Mouse (Mus musculus): Measurements from ENCODE around the gene Nsf. TPM values are rescaled to one million over a fixed set of nuclear protein-coding genes. Genes with fewer than 3 reads are reported as not detected.

Nsf gene
- polyA plus RNA-seq, 1 experiment: 17.1 TPM

GRCm38 (mm10) chr11:103810631-103811030 lies 143.2 kb downstream of the Nsf start:
- Histone ChIP-seq H3K4me3 (ENCODE audit: insufficient read depth, low read depth, low read length) (0 out of 2 replicates have a peak overlapping the region, but pooled peaks have one; percentile 43), H3K27ac (replicated peaks; ENCODE audit: low read depth, low read length) (no peak overlapping the region), H3K4me1 (ENCODE audit: control insufficient read depth, insufficient read depth, insufficient read length, low read length) (no peaks in the 10 kb centered on the region)

DNA sequence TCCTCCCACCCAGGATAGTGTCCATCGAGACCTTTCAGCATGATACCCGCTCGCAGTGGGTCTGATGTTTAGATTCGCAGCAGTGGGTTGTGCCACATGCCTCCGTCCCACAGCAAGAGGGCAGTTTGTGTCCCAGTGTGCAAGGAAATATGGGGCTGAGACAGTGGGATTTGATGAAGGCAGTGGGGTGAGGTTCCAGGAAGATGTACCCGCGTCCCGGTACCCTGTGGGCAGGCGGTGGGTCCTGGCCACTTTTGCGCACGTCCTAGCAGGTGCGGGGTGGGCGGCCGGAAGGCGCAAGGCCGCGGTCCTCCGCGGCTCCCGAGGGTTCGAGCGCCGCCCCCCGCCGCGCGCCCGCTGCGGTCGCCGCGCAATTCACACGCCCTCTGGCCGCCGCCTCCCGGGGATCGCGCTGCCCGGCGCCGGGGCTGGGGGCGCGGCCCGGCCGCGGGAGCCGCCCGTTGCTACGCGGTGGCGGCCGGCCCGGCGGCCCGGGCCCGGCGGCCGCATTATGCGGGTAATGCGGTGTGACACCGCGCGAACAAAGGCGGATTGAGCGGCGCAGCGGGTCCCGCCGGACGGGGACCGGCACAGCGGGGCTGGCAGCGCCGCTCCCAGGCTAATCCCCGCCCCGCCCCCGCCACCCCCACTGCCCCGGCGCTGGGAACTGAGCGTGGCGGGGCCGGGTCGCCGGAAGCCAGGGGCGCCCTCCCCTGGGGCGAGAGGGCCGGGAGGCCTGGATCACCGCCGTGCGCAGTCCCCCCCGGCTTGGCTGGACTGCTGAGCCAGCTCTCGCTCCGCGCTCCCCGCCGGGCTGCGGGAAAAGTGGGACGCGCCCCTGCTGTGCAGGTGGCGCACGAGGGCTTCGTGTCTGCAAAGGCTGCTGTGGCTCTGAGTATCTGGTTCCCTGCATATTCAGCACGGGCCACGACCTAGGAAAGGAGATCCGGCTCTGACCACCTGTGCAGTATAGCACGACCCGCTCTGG lies 144.0 kb downstream of the Nsf start:
- Histone ChIP-seq H3K4me1 (ENCODE audit: control insufficient read depth, insufficient read depth, insufficient read length, low read length) (no peaks in the 10 kb centered on the region), H3K4me3 (ENCODE audit: insufficient read depth, low read depth, low read length) (peak overlapping the region; percentile 43), H3K27ac (replicated peaks; ENCODE audit: low read depth, low read length) (no peak overlapping the region)

- H3K27ac ChIP-seq (replicated peaks; ENCODE audit: low read depth, low read length): no peak overlapping the region
- no peaks in the 10 kb centered on the region for H3K4me1 ChIP-seq (ENCODE audit: control insufficient read depth, insufficient read depth, insufficient read length, low read length)
- H3K4me3 ChIP-seq (ENCODE audit: insufficient read depth, low read depth, low read length): peak overlapping the region; percentile 43; the same call in 1 of the 2 replicates
Observed at GRCm38 (mm10) chr11:103808771-103809610, 144.9 kb downstream of the Nsf start.

- Histone ChIP-seq H3K4me3 (ENCODE audit: insufficient read depth, low read depth, low read length) (no peak overlapping the region), H3K27ac (replicated peaks; ENCODE audit: low read depth, low read length) (no peak overlapping the region), H3K4me1 (ENCODE audit: control insufficient read depth, insufficient read depth, insufficient read length, low read length) (no peaks in the 10 kb centered on the region)
Observed at GRCm38 (mm10) chr11:103807966-103808365, 145.9 kb downstream of the Nsf start.

- H3K4me3 ChIP-seq (ENCODE audit: insufficient read depth, low read depth, low read length): no peak overlapping the region
Observed at GRCm38 (mm10) chr11:103804804-103805203, 149.1 kb downstream of the Nsf start.

DNA sequence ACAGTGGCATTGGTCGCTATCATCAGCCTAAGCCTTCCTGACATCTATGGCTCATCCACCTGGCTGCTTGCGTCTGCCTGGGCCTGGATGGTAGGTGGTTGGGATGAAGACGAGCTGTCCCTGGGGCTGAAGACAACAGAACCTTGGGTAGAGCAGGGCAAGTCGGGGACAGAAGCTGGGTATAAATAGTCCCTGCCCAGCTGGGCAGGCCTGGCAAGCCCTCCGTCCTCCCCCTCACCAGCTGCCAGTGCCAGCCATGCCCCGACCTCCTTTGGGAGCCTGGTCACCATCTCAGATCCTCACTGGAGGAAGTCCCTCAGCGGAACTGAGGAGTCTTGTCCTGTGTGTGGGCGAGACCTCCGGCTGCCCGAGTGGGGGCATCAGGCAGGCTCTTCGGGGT lies 149.7 kb downstream of the Nsf start:
- Histone ChIP-seq H3K27ac (replicated peaks; ENCODE audit: low read depth, low read length) (no peak overlapping the region), H3K4me3 (ENCODE audit: insufficient read depth, low read depth, low read length) (no peak overlapping the region), H3K4me1 (ENCODE audit: control insufficient read depth, insufficient read depth, insufficient read length, low read length) (no peaks in the 10 kb centered on the region)

More at GRCm38 (mm10) chr11:103804804-103805203, 149.1 kb downstream of the Nsf start:
- no peak overlapping the region for H3K27ac ChIP-seq (replicated peaks; ENCODE audit: low read depth, low read length)
- no peaks in the 10 kb centered on the region for H3K4me1 ChIP-seq (ENCODE audit: control insufficient read depth, insufficient read depth, insufficient read length, low read length)

DNA sequence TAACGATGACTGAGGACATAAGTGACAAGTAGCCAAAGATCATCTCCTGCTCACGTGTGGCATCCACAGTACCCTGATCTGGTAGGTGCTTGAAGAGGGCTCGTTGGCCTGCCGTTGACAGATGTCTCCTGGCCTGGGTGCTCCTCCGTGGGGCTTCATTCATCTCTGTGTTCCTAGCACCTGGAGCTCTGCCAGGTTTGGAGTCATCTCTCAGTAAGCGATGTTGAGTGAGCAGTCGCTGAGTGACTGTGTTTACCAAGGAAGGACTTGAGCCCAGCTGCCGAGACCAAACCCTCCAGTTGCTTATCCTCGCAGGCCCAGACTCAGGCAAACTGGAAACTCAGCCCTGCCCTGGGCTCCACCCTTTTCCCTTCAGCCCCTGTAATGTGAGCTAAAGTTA lies 152.7 kb downstream of the Nsf start:
- no peak overlapping the region for H3K27ac ChIP-seq (replicated peaks; ENCODE audit: low read depth, low read length)
- H3K4me3 ChIP-seq (ENCODE audit: insufficient read depth, low read depth, low read length): no peak overlapping the region
- no peaks in the 10 kb centered on the region for H3K4me1 ChIP-seq (ENCODE audit: control insufficient read depth, insufficient read depth, insufficient read length, low read length)

DNA sequence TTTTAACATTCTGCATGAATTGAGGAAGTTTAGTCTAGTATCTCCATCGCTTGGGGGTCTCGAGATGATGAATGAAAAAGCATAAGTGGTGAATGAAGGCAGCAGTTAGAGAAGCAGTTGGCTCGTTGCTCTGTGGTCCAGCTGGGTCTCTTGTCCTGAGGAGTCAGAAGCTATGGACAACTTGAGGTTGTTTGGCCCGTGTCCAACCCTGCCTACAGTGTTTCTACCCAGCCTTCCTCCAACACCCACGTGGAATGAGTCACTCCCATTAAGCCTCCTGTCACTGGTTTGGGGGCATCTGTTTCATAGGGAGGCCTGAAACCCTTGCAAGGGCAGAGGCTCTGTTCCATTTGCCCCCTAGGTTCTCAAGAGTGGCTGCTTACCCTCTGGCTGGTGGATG lies 163.9 kb downstream of the Nsf start:
- no peak overlapping the region for H3K27ac ChIP-seq (replicated peaks; ENCODE audit: low read depth, low read length)
- no peak overlapping the region for H3K4me3 ChIP-seq (ENCODE audit: insufficient read depth, low read depth, low read length)
- H3K4me1 ChIP-seq (ENCODE audit: control insufficient read depth, insufficient read depth, insufficient read length, low read length): no peaks in the 10 kb centered on the region

DNA sequence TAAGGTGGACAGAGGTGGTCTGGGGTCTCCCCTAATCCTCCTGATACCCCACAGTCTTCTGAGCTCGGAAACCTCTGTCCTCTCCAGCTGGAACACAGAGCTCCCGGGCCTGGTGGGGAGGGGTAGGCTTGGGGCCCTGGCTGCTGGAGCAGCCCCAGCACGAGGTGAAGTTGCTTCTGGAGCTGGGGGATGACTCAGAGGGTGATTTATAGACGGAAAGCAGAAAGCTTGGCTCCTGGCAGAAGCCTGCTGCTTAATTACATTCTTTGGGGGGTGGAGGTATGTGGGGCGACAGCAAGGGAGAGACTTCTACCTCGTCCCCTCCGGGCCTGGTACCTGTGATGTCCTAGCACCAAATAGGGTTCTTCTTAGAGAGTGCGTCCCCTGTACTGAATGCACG lies 173.7 kb downstream of the Nsf start:
- Histone ChIP-seq H3K27ac (replicated peaks; ENCODE audit: low read depth, low read length) (no peak overlapping the region), H3K4me3 (ENCODE audit: insufficient read depth, low read depth, low read length) (no peak overlapping the region), H3K4me1 (ENCODE audit: control insufficient read depth, insufficient read depth, insufficient read length, low read length) (no peaks in the 10 kb centered on the region)

- no peak overlapping the region for H3K4me3 ChIP-seq (ENCODE audit: insufficient read depth, low read depth, low read length)
- H3K4me1 ChIP-seq (ENCODE audit: control insufficient read depth, insufficient read depth, insufficient read length, low read length): no peaks in the 10 kb centered on the region
- H3K27ac ChIP-seq (replicated peaks; ENCODE audit: low read depth, low read length): no peak overlapping the region
Observed at GRCm38 (mm10) chr11:103774228-103774530, 179.7 kb downstream of the Nsf start.

DNA sequence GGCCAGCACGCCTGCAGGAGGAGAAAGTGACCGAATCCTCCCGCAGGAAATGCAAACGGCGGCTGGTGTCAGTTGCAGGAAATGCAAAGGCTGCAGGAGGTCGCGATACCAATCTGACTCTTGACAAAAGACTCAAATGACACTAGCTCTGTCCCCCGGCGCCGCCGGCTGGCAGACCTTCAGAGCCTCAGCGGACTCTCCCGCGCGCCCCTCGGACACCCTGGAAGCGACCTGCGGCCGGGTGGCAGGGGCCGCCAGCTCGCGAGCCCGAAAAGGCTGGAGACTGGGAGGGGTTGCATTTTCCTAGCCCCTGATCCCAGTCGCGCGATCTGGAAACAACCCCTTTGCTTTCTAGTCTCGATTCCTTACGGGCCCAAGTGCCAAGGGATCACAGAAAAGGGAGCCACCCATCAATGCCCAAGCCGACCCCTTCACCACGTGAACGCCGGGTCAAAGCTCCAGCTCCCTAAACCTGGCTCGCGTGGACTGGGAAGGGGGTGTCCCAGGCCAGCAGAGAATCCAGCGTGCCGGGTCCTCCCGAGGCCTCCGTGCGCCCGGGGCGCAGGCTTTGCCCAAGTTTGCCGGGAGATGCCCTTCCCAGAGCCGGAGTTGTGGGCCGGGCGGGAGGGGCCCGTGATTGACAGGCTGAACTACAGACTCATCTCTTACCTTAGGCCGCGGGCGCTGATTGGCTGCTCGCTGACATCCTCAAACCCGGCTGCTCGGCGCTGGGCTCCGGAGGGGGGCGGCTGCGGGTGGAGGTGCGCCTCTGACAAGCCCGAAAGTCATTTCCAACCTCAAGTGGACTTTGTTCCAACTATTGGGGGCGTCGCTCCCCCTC lies 180.2 kb downstream of the Nsf start, which contains the start of gene Wnt3:
Gene Wnt3 (plus strand): TSS at position 764 of the 841 bp plus-strand sequence.
- Histone ChIP-seq H3K4me3 (ENCODE audit: insufficient read depth, low read depth, low read length) (no peak within 1 kb of the TSS), H3K27ac (replicated peaks; ENCODE audit: low read depth, low read length) (no peak within 1 kb of the TSS), H3K4me1 (ENCODE audit: control insufficient read depth, insufficient read depth, insufficient read length, low read length) (no peaks in the 10 kb centered on the region)

- no peaks in the 10 kb centered on the region for H3K4me1 ChIP-seq (ENCODE audit: control insufficient read depth, insufficient read depth, insufficient read length, low read length)
- H3K4me3 ChIP-seq (ENCODE audit: insufficient read depth, low read depth, low read length): no peak overlapping the region
- H3K27ac ChIP-seq (replicated peaks; ENCODE audit: low read depth, low read length): no peak overlapping the region
Observed at GRCm38 (mm10) chr11:103772505-103773386, 181.1 kb downstream of the Nsf start.

Data from brown adipose tissue, adult 24 weeks (tissue).